Mouse (Mus musculus) myocyte (in vitro differentiated cells): Measurements from ENCODE around the gene Dmwd.

Source experiments
- CEBPB ChIP-seq: IDR thresholded peaks from 2 replicates; pipeline ENCODE4 v1.6.1; 2011; ENCODE audit warnings: mild to moderate bottlenecking, moderate library complexity; ENCODE audit not compliant: poor library complexity, insufficient read depth, severe bottlenecking
- E2F4 ChIP-seq: IDR thresholded peaks from one replicate; pipeline ENCODE4 v1.6.1; 2011; ENCODE audit warnings: mild to moderate bottlenecking, control low read depth, moderate library complexity; ENCODE audit not compliant: insufficient read depth
- MAX ChIP-seq: IDR thresholded peaks from one replicate; pipeline ENCODE4 v1.6.1; 2011; ENCODE audit warnings: low read depth, mild to moderate bottlenecking, control low read depth
- MYOD1 ChIP-seq, 3 experiments: IDR thresholded peaks; one replicate each; pipeline ENCODE4 v1.6.1; 2011; ENCODE audit warnings: control low read depth in 2 of 3, low read depth in 2 of 3, mild to moderate bottlenecking in 2 of 3, moderate library complexity in 1 of 3; ENCODE audit not compliant: insufficient read length in 2 of 3, control insufficient read depth in 1 of 3
- POLR2A ChIP-seq: IDR thresholded peaks from one replicate; pipeline ENCODE4 v1.6.1; 2011; ENCODE audit warnings: low read depth, mild to moderate bottlenecking, control low read depth, moderate library complexity; ENCODE audit not compliant: insufficient read length
- POLR2AphosphoS2 ChIP-seq: IDR thresholded peaks from one replicate; pipeline ENCODE4 v1.6.1; 2011; ENCODE audit warnings: low read depth, control low read depth; ENCODE audit not compliant: insufficient read length

GRCm38 (mm10) chr7:19067063-19067462 lies 9.0 kb upstream of the Dmwd start:
- TF ChIP-seq POLR2AphosphoS2 = no peak
- TF ChIP-seq MAX = no peak
- TF ChIP-seq POLR2A = no peak
- no peak for TF ChIP-seq CEBPB
- no peak for TF ChIP-seq MYOD1 (IDR thresholded peaks at IDR 0.05; ENCODE audit: control insufficient read depth in 1 of 3, insufficient read length in 2 of 3, low read depth in 2 of 3)
- TF ChIP-seq E2F4 = no peak
